Mouse (Mus musculus) spleen, adult 2 months (tissue): Measurements from ENCODE around the gene Atf4.

Experiments
- CTCF ChIP-seq: fragments of 200-500 bp; IDR thresholded peaks from 2 replicates; pipeline ENCODE4 v1.5.1; 2011; ENCODE audit warnings: mild to moderate bottlenecking, inconsistent platforms; ENCODE audit not compliant: insufficient read depth, insufficient read length, insufficient replicate concordance; ENCODE audit errors: extremely low read depth
- POLR2A ChIP-seq: fragments of 200-500 bp; IDR thresholded peaks from 2 replicates; pipeline ENCODE4 v1.6.1; 2011; ENCODE audit warnings: low read depth, low read length, inconsistent platforms

GRCm38 (mm10) chr15:80221031-80221430, 34.0 kb upstream of the Atf4 start:
- no peak for TF ChIP-seq CTCF
- TF ChIP-seq POLR2A: no peak
